Mouse (Mus musculus): ENCODE data around the gene Slc4a8. TPM values are rescaled to one million over a fixed set of nuclear protein-coding genes. Genes with fewer than 3 reads are reported as not detected.

Slc4a8 gene
- polyA plus RNA-seq, 1 experiment from 2014 or later: 7.9 TPM

GRCm38 (mm10) chr15:100748584-100748983 lies 13.0 kb upstream of the Slc4a8 start:
- Histone ChIP-seq H3K27me3 (ENCODE audit: control insufficient read depth, insufficient read depth, low read length) (no peaks in the 10 kb centered on the region), H3K36me3 (ENCODE audit: control insufficient read depth, insufficient read depth, low read length) (no peaks in the 10 kb centered on the region), H3K4me1 (ENCODE audit: control insufficient read depth, insufficient read depth, low read length) (no peaks in the 10 kb centered on the region; the same call in 1 of the 2 replicates), H3K4me3 (ENCODE audit: low read depth, low read length) (no peak overlapping the region), H3K9me3 (ENCODE audit: control insufficient read depth, low read length) (no peaks in the 10 kb centered on the region), H3K4me2 (ENCODE audit: low read depth) (no peak overlapping the region), H3K27ac (ENCODE audit: low read depth, low read length) (no peak overlapping the region), H3K9ac (ENCODE audit: low read length) (no peak overlapping the region)
- WGBS: 93% methylated on average over 3 of the region's 3 CpGs
- ATAC-seq (ENCODE audit: insufficient read depth, low FRiP score, low TSS enrichment) (no peak), DNase-seq (ENCODE audit: low spot score) (no peak)

GRCm38 (mm10) chr15:100749751-100750538 lies 11.6 kb upstream of the Slc4a8 start:
- H3K36me3 ChIP-seq (ENCODE audit: control insufficient read depth, insufficient read depth, low read length): no peaks in the 10 kb centered on the region
- DNase-seq (ENCODE audit: low spot score) (no peak), ATAC-seq (ENCODE audit: insufficient read depth, low FRiP score, low TSS enrichment) (no peak)
- no peaks in the 10 kb centered on the region; the same call in 1 of the 2 replicates for H3K4me1 ChIP-seq (ENCODE audit: control insufficient read depth, insufficient read depth, low read length)
- 71% methylated on average over 10 of the region's 10 CpGs for WGBS
- no peaks in the 10 kb centered on the region for H3K9me3 ChIP-seq (ENCODE audit: control insufficient read depth, low read length)
- H3K9ac ChIP-seq (ENCODE audit: low read length): no peak overlapping the region
- no peak overlapping the region for H3K4me3 ChIP-seq (ENCODE audit: low read depth, low read length)
- no peak overlapping the region for H3K27ac ChIP-seq (ENCODE audit: low read depth, low read length)
- H3K4me2 ChIP-seq (ENCODE audit: low read depth): no peak overlapping the region
- no peaks in the 10 kb centered on the region for H3K27me3 ChIP-seq (ENCODE audit: control insufficient read depth, insufficient read depth, low read length)

- ATAC-seq (ENCODE audit: insufficient read depth, low FRiP score, low TSS enrichment): no peak
Observed at GRCm38 (mm10) chr15:100752439-100752838, 9.1 kb upstream of the Slc4a8 start.

GRCm38 (mm10) chr15:100753045-100753444 lies 8.5 kb upstream of the Slc4a8 start:
- Histone ChIP-seq H3K27ac (ENCODE audit: low read depth, low read length) (no peak overlapping the region), H3K9ac (ENCODE audit: low read length) (no peak overlapping the region), H3K4me2 (ENCODE audit: low read depth) (no peak overlapping the region), H3K9me3 (ENCODE audit: control insufficient read depth, low read length) (no peaks in the 10 kb centered on the region), H3K4me3 (ENCODE audit: low read depth, low read length) (no peak overlapping the region), H3K36me3 (ENCODE audit: control insufficient read depth, insufficient read depth, low read length) (no peaks in the 10 kb centered on the region), H3K4me1 (ENCODE audit: control insufficient read depth, insufficient read depth, low read length) (no peaks in the 10 kb centered on the region), H3K27me3 (ENCODE audit: control insufficient read depth, insufficient read depth, low read length) (no peaks in the 10 kb centered on the region)
- WGBS: 74% methylated on average over 5 of the region's 5 CpGs
- ATAC-seq (ENCODE audit: insufficient read depth, low FRiP score, low TSS enrichment) (no peak), DNase-seq (ENCODE audit: low spot score) (no peak)

More at GRCm38 (mm10) chr15:100752439-100752838, 9.1 kb upstream of the Slc4a8 start:
- H3K9ac ChIP-seq (ENCODE audit: low read length): no peak overlapping the region
- no peak overlapping the region for H3K4me2 ChIP-seq (ENCODE audit: low read depth)
- H3K4me1 ChIP-seq (ENCODE audit: control insufficient read depth, insufficient read depth, low read length): no peaks in the 10 kb centered on the region
- 74% methylated on average over 2 of the region's 2 CpGs for WGBS
- H3K27me3 ChIP-seq (ENCODE audit: control insufficient read depth, insufficient read depth, low read length): no peaks in the 10 kb centered on the region
- H3K36me3 ChIP-seq (ENCODE audit: control insufficient read depth, insufficient read depth, low read length): no peaks in the 10 kb centered on the region
- no peak overlapping the region for H3K4me3 ChIP-seq (ENCODE audit: low read depth, low read length)
- no peak overlapping the region for H3K27ac ChIP-seq (ENCODE audit: low read depth, low read length)
- H3K9me3 ChIP-seq (ENCODE audit: control insufficient read depth, low read length): no peaks in the 10 kb centered on the region
- no peak for DNase-seq (ENCODE audit: low spot score)

- Histone ChIP-seq H3K36me3 (ENCODE audit: control insufficient read depth, insufficient read depth, low read length) (no peaks in the 10 kb centered on the region), H3K4me1 (ENCODE audit: control insufficient read depth, insufficient read depth, low read length) (no peaks in the 10 kb centered on the region), H3K4me2 (ENCODE audit: low read depth) (no peak overlapping the region), H3K9me3 (ENCODE audit: control insufficient read depth, low read length) (no peaks in the 10 kb centered on the region), H3K27ac (ENCODE audit: low read depth, low read length) (no peak overlapping the region), H3K4me3 (ENCODE audit: low read depth, low read length) (no peak overlapping the region), H3K27me3 (ENCODE audit: control insufficient read depth, insufficient read depth, low read length) (no peaks in the 10 kb centered on the region), H3K9ac (ENCODE audit: low read length) (no peak overlapping the region)
- ATAC-seq (ENCODE audit: insufficient read depth, low FRiP score, low TSS enrichment) (no peak), DNase-seq (ENCODE audit: low spot score) (no peak)
- 36% methylated on average over 7 of the region's 7 CpGs for WGBS
Observed at GRCm38 (mm10) chr15:100754041-100754440, 7.5 kb upstream of the Slc4a8 start.

- Histone ChIP-seq H3K27me3 (ENCODE audit: control insufficient read depth, insufficient read depth, low read length) (no peaks in the 10 kb centered on the region), H3K9ac (ENCODE audit: low read length) (no peak overlapping the region), H3K4me2 (ENCODE audit: low read depth) (no peak overlapping the region), H3K4me1 (ENCODE audit: control insufficient read depth, insufficient read depth, low read length) (no peaks in the 10 kb centered on the region), H3K36me3 (ENCODE audit: control insufficient read depth, insufficient read depth, low read length) (no peaks in the 10 kb centered on the region), H3K9me3 (ENCODE audit: control insufficient read depth, low read length) (no peaks in the 10 kb centered on the region), H3K4me3 (ENCODE audit: low read depth, low read length) (no peak overlapping the region), H3K27ac (ENCODE audit: low read depth, low read length) (no peak overlapping the region)
- no peak for DNase-seq (ENCODE audit: low spot score)
- ATAC-seq (ENCODE audit: insufficient read depth, low FRiP score, low TSS enrichment): no peak
- 15% methylated on average over 11 of the region's 11 CpGs for WGBS
Observed at GRCm38 (mm10) chr15:100754805-100755497, 6.6 kb upstream of the Slc4a8 start.

GRCm38 (mm10) chr15:100755498-100755859 lies 6.1 kb upstream of the Slc4a8 start:
- Histone ChIP-seq H3K27me3 (ENCODE audit: control insufficient read depth, insufficient read depth, low read length) (no peaks in the 10 kb centered on the region), H3K4me3 (ENCODE audit: low read depth, low read length) (no peak overlapping the region), H3K27ac (ENCODE audit: low read depth, low read length) (no peak overlapping the region), H3K4me2 (ENCODE audit: low read depth) (no peak overlapping the region), H3K9me3 (ENCODE audit: control insufficient read depth, low read length) (no peaks in the 10 kb centered on the region), H3K36me3 (ENCODE audit: control insufficient read depth, insufficient read depth, low read length) (no peaks in the 10 kb centered on the region), H3K4me1 (ENCODE audit: control insufficient read depth, insufficient read depth, low read length) (no peaks in the 10 kb centered on the region), H3K9ac (ENCODE audit: low read length) (no peak overlapping the region)
- no peak for ATAC-seq (ENCODE audit: insufficient read depth, low FRiP score, low TSS enrichment)
- 49% methylated on average over 7 of the region's 8 CpGs for WGBS
- no peak for DNase-seq (ENCODE audit: low spot score)

- H3K9ac ChIP-seq (ENCODE audit: low read length): no peak overlapping the region
- no peak for DNase-seq (ENCODE audit: low spot score)
- H3K4me1 ChIP-seq (ENCODE audit: control insufficient read depth, insufficient read depth, low read length): peaks cover 3% of the 10 kb centered on the region; the same call in 1 of the 2 replicates
- ATAC-seq (ENCODE audit: insufficient read depth, low FRiP score, low TSS enrichment): no peak
- no peak overlapping the region for H3K4me2 ChIP-seq (ENCODE audit: low read depth)
- no peak overlapping the region for H3K4me3 ChIP-seq (ENCODE audit: low read depth, low read length)
- no peaks in the 10 kb centered on the region for H3K36me3 ChIP-seq (ENCODE audit: control insufficient read depth, insufficient read depth, low read length)
- WGBS: 84% methylated on average over 3 of the region's 3 CpGs
- H3K27me3 ChIP-seq (ENCODE audit: control insufficient read depth, insufficient read depth, low read length): no peaks in the 10 kb centered on the region
- H3K27ac ChIP-seq (ENCODE audit: low read depth, low read length): no peak overlapping the region
- H3K9me3 ChIP-seq (ENCODE audit: control insufficient read depth, low read length): no peaks in the 10 kb centered on the region
Observed at GRCm38 (mm10) chr15:100755881-100756624, 5.5 kb upstream of the Slc4a8 start.

All from neural tube, embryonic 11.5 days (tissue).